Mouse (Mus musculus): ENCODE data around the gene Crbn. TPM values are rescaled to one million over a fixed set of nuclear protein-coding genes. Genes with fewer than 3 reads are reported as not detected.

Crbn gene
- 42.2 and 42.6 TPM in 2 replicates for polyA plus RNA-seq (2015; fragmentation: Nextera tagmentation; extraction: Ambion mirVana)

DNA sequence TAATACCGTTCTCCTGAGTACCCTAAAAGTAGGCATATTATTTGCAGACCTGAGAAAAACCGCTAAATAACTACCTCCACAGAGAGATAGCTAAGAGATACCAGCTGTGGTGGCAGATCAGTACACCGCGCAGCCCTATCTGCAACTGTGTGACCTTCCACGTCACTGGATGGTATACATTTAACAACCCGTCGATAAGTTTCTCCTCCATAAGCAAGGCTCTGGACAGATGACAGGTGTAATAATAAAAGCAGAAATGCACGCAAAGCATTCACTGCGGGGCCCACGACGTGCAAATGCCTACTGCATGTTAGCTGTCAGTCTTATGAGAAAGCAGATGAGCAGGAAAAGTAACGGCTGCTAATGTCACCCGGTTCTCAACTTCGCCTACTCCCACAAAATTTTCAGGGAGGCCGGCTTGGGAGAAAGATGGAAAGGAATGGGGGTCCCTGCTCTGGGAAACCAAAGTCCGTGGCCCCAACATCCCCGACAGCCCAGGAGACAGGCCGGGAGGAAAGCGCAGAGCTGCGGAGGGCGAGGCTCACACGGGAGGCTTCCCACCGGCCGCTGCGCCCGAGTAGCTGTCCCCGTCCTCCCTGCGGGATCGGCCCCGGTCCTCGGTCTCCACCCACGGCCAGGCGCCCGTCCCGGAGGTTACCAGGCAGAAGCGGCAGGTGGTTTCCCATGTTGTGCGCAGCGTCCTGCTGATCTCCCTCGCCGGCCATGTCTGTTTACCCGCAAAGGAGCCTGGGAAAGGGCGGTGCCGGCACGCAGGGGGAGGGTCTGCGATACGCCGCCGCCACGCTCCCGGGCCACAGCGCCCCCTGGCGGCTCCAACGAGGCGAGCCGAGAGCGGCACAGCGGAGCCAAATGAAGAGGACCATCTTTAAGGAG, at the start of gene Crbn:
TSS of gene Crbn (minus strand) at position 745 of the 894 bp plus-strand sequence.
- no peaks in the 10 kb centered on the region for H3K27me3 ChIP-seq
- H3K4me1 ChIP-seq: peaks cover 10% of the 10 kb centered on the region
- H3K4me3 ChIP-seq (replicated peaks): peak within 1 kb of the TSS; percentile 88
- H3K27ac ChIP-seq (replicated peaks): no peak within 1 kb of the TSS
- WGBS: 2% methylated on average over 57 of the region's 57 CpGs
- H3K9ac ChIP-seq: peak within 1 kb of the TSS; percentile 58
- peaks cover 5% of the 10 kb centered on the region for H3K36me3 ChIP-seq
- H3K4me2 ChIP-seq (replicated peaks): peak within 1 kb of the TSS; percentile 86
- no peaks in the 10 kb centered on the region for H3K9me3 ChIP-seq (replicated peaks)
- ATAC-seq (ENCODE audit: insufficient number of reproducible peaks, low FRiP score, low TSS enrichment, low read depth): peak; percentile 93

- H3K4me3 ChIP-seq (replicated peaks): no peak overlapping the region
- H3K4me1 ChIP-seq: no peaks in the 10 kb centered on the region
- ATAC-seq (ENCODE audit: insufficient number of reproducible peaks, low FRiP score, low TSS enrichment, low read depth): no peak
- 54% methylated on average over 1 of the region's 1 CpGs for WGBS
- no peaks in the 10 kb centered on the region for H3K36me3 ChIP-seq
- no peaks in the 10 kb centered on the region for H3K9me3 ChIP-seq (replicated peaks)
- no peak overlapping the region for H3K27ac ChIP-seq (replicated peaks)
- H3K9ac ChIP-seq: no peak overlapping the region
- H3K27me3 ChIP-seq: no peaks in the 10 kb centered on the region
- no peak overlapping the region for H3K4me2 ChIP-seq (replicated peaks)
Measured at GRCm38 (mm10) chr6:106840181-106840580, 40.3 kb upstream of the Crbn start.

DNA sequence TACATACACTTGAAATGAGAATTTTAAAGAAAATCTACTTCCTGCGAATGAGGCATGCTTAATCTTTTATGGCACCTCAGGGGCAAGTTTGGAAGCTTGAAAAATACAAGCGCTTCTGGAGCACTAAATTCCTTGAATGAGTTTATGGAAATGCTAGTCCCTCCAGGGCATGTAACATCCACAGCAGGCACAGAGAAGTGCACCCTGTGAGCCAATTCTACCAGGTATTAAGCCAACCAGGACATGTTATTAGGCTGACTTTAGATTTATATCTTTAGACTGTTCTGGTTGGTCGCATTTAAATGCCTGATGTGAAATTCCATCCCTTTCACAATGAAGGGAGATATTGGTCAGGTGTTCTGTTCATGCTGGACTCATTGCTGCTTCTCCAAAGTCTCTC, 38.2 kb upstream of the Crbn start:
- H3K36me3 ChIP-seq: no peaks in the 10 kb centered on the region
- H3K9me3 ChIP-seq (replicated peaks): no peaks in the 10 kb centered on the region
- no peak overlapping the region for H3K27ac ChIP-seq (replicated peaks)
- 60% methylated on average over 3 of the region's 3 CpGs for WGBS
- H3K27me3 ChIP-seq: no peaks in the 10 kb centered on the region
- H3K9ac ChIP-seq: no peak overlapping the region
- no peak for ATAC-seq (ENCODE audit: insufficient number of reproducible peaks, low FRiP score, low TSS enrichment, low read depth)
- no peak overlapping the region for H3K4me2 ChIP-seq (replicated peaks)
- H3K4me1 ChIP-seq: no peaks in the 10 kb centered on the region
- H3K4me3 ChIP-seq (replicated peaks): no peak overlapping the region

DNA sequence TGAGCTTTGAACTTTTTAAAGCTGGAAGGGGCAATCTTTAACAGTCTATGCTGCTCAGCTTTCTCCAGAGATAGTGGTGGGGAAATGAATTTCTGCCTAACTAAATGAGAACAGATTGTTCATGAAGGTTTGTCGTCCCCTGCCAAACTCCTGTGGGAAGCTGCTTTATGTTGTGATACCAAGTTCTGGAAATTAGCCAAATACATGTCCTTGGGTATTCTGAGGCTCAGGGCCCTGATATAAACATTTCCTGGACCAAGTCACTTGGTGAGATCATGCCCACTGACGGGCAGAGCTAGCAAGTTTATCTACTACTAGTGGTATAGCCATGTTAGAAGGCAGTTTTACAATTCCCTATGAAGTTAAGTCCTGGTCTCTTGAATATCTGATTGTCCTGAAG, 35.4 kb upstream of the Crbn start:
- H3K4me3 ChIP-seq (replicated peaks): no peak overlapping the region
- no peak overlapping the region for H3K9ac ChIP-seq
- no peak for ATAC-seq (ENCODE audit: insufficient number of reproducible peaks, low FRiP score, low TSS enrichment, low read depth)
- H3K36me3 ChIP-seq: no peaks in the 10 kb centered on the region
- no peak overlapping the region for H3K27ac ChIP-seq (replicated peaks)
- no peaks in the 10 kb centered on the region for H3K27me3 ChIP-seq
- WGBS: 58% methylated on average over 2 of the region's 2 CpGs
- no peaks in the 10 kb centered on the region for H3K9me3 ChIP-seq (replicated peaks)
- no peak overlapping the region for H3K4me2 ChIP-seq (replicated peaks)
- no peaks in the 10 kb centered on the region for H3K4me1 ChIP-seq

GRCm38 (mm10) chr6:106822329-106822728, 22.5 kb upstream of the Crbn start:
- no peaks in the 10 kb centered on the region for H3K27me3 ChIP-seq
- H3K27ac ChIP-seq (replicated peaks): no peak overlapping the region
- H3K4me1 ChIP-seq: no peaks in the 10 kb centered on the region
- WGBS: 54% methylated on average over 1 of the region's 1 CpGs
- H3K9me3 ChIP-seq (replicated peaks): no peaks in the 10 kb centered on the region
- no peak overlapping the region for H3K4me3 ChIP-seq (replicated peaks)
- ATAC-seq (ENCODE audit: insufficient number of reproducible peaks, low FRiP score, low TSS enrichment, low read depth): no peak
- no peak overlapping the region for H3K9ac ChIP-seq
- no peaks in the 10 kb centered on the region for H3K36me3 ChIP-seq
- H3K4me2 ChIP-seq (replicated peaks): no peak overlapping the region

DNA sequence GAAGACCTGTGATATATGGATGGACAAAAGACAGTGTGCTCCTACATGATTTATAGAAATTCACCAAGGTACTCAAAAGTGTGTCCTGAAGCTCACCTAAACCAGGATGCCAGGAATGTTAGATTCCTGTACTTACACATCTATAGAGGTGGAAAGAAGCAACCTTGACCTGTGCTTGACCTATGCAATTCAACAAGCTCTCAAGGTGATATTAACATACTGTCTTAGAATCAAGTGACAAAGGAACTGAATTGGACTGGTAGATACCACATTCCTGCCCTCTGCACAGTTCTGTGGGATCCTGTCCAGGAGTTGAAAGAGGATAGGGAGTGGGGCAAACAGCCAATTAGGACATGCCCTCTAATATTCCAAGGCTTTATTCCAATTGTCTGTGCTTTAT, 20.7 kb upstream of the Crbn start:
- Histone ChIP-seq H3K36me3 (no peaks in the 10 kb centered on the region), H3K9ac (no peak overlapping the region), H3K9me3 (replicated peaks) (no peaks in the 10 kb centered on the region), H3K4me2 (replicated peaks) (no peak overlapping the region), H3K4me1 (no peaks in the 10 kb centered on the region), H3K27me3 (no peaks in the 10 kb centered on the region), H3K4me3 (replicated peaks) (no peak overlapping the region), H3K27ac (replicated peaks) (no peak overlapping the region)
- ATAC-seq (ENCODE audit: insufficient number of reproducible peaks, low FRiP score, low TSS enrichment, low read depth): peak; percentile 47; the same call in 1 of the 2 replicates

- Histone ChIP-seq H3K4me2 (replicated peaks) (no peak overlapping the region), H3K4me1 (no peaks in the 10 kb centered on the region), H3K9me3 (replicated peaks) (no peaks in the 10 kb centered on the region), H3K4me3 (replicated peaks) (no peak overlapping the region), H3K9ac (no peak overlapping the region), H3K36me3 (no peaks in the 10 kb centered on the region), H3K27ac (replicated peaks) (no peak overlapping the region), H3K27me3 (no peaks in the 10 kb centered on the region)
- WGBS: 69% methylated on average over 3 of the region's 3 CpGs
- no peak for ATAC-seq (ENCODE audit: insufficient number of reproducible peaks, low FRiP score, low TSS enrichment, low read depth)
Measured at GRCm38 (mm10) chr6:106819906-106820305, 20.0 kb upstream of the Crbn start.

GRCm38 (mm10) chr6:106819246-106819645, 19.4 kb upstream of the Crbn start:
- H3K9ac ChIP-seq: no peak overlapping the region
- ATAC-seq (ENCODE audit: insufficient number of reproducible peaks, low FRiP score, low TSS enrichment, low read depth): no peak
- no peaks in the 10 kb centered on the region for H3K9me3 ChIP-seq (replicated peaks)

GRCm38 (mm10) chr6:106810686-106811085, 10.8 kb upstream of the Crbn start:
- Histone ChIP-seq H3K36me3 (no peaks in the 10 kb centered on the region), H3K4me2 (replicated peaks) (no peak overlapping the region), H3K27me3 (no peaks in the 10 kb centered on the region), H3K4me3 (replicated peaks) (no peak overlapping the region), H3K9ac (no peak overlapping the region), H3K9me3 (replicated peaks) (no peaks in the 10 kb centered on the region), H3K4me1 (no peaks in the 10 kb centered on the region), H3K27ac (replicated peaks) (no peak overlapping the region)
- ATAC-seq (ENCODE audit: insufficient number of reproducible peaks, low FRiP score, low TSS enrichment, low read depth): no peak
- WGBS: 92% methylated on average over 3 of the region's 3 CpGs

More at GRCm38 (mm10) chr6:106819246-106819645, 19.4 kb upstream of the Crbn start:
- Histone ChIP-seq H3K4me3 (replicated peaks) (no peak overlapping the region), H3K36me3 (no peaks in the 10 kb centered on the region), H3K27ac (replicated peaks) (no peak overlapping the region), H3K4me2 (replicated peaks) (no peak overlapping the region), H3K27me3 (no peaks in the 10 kb centered on the region), H3K4me1 (no peaks in the 10 kb centered on the region)

DNA sequence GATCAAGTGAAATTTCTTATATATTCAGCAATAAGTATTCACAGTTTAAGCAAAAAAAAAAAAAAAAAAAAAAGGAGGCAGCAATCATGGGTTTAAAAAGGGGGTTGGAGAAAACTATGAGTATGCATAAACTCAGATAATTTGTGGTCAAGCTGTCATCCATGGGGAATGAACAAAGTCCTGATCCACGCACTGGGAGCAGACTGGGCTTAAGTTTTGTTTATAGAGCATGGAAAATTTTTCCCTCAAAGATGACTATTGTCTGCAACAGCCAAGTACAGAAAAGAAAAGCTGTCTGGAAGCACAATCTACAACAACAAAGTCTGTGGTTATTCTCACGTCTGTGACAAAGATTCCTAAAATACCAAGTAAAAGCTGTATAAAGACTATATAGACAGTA, 9.3 kb upstream of the Crbn start:
- H3K27ac ChIP-seq (replicated peaks): no peak overlapping the region
- no peak overlapping the region for H3K4me2 ChIP-seq (replicated peaks)
- no peak overlapping the region for H3K9ac ChIP-seq
- H3K4me1 ChIP-seq: no peaks in the 10 kb centered on the region
- H3K27me3 ChIP-seq: no peaks in the 10 kb centered on the region
- WGBS: 33% methylated on average over 2 of the region's 2 CpGs
- no peak for ATAC-seq (ENCODE audit: insufficient number of reproducible peaks, low FRiP score, low TSS enrichment, low read depth)
- H3K4me3 ChIP-seq (replicated peaks): no peak overlapping the region
- H3K9me3 ChIP-seq (replicated peaks): no peaks in the 10 kb centered on the region
- no peaks in the 10 kb centered on the region for H3K36me3 ChIP-seq

GRCm38 (mm10) chr6:106804904-106805303, 5.0 kb upstream of the Crbn start:
- Histone ChIP-seq H3K9me3 (replicated peaks) (no peaks in the 10 kb centered on the region), H3K36me3 (no peaks in the 10 kb centered on the region), H3K9ac (no peak overlapping the region), H3K4me2 (replicated peaks) (no peak overlapping the region), H3K4me1 (no peaks in the 10 kb centered on the region), H3K4me3 (replicated peaks) (no peak overlapping the region), H3K27me3 (no peaks in the 10 kb centered on the region), H3K27ac (replicated peaks) (no peak overlapping the region)
- 35% methylated on average over 2 of the region's 2 CpGs for WGBS
- no peak for ATAC-seq (ENCODE audit: insufficient number of reproducible peaks, low FRiP score, low TSS enrichment, low read depth)

DNA sequence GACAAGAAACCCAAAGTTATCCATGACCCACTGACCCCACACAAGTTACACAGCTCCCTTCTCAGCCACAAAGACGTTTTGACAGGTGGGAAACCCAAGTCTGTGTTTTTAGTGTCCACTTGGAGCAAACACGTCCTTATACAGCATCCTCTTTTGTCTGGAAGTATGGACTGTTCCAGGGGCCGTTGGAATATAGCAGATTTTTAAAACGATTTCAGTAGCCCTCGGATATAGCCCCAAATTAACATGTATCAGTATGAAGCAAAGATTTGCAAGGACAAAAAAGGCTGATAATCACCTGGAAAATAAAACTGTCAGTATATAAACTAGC, 315 bp upstream of the Crbn start:
- Histone ChIP-seq H3K4me3 (replicated peaks) (peak overlapping the region; percentile 88), H3K4me2 (replicated peaks) (peak overlapping the region; percentile 86; the same call in 1 of the 2 replicates), H3K4me1 (peaks cover 10% of the 10 kb centered on the region), H3K36me3 (no peaks in the 10 kb centered on the region; the same call in 1 of the 2 replicates), H3K27me3 (no peaks in the 10 kb centered on the region), H3K9ac (no peak overlapping the region), H3K27ac (replicated peaks) (no peak overlapping the region), H3K9me3 (replicated peaks) (no peaks in the 10 kb centered on the region)
- peak; percentile 21; the same call in 1 of the 2 replicates for ATAC-seq (ENCODE audit: insufficient number of reproducible peaks, low FRiP score, low TSS enrichment, low read depth)
- WGBS: 55% methylated on average over 5 of the region's 5 CpGs

Data from embryonic facial prominence, embryonic 15.5 days (tissue).